9 mouse cellular contexts compared by ENCODE assay signal in the genomic region with DNA sequence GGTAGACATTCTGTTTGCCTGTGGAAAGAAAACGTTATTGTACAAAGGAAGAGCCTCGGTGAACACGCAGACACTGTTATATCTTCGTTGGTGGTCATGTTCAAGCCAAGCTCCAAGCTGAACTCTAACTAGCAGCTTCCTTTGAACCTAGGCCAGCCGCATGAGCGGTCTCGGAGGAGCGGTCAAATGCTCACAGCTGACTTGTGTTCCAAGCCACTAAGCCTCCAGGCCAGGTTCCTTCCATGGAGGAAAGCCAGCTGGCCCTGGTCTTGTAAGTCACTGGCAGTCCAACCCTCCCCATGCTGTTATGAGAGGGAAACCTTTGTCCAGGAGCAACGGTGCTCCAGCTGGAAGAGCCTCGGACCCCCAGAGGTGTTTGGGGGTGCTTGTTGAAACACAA.
DNase-seq lines count a peak whose midpoint lies in the region; ATAC-seq and TF ChIP-seq lines count a peak whose summit lies in the region.
"Had no signal": no experiment of that assay in that cellular context is flagged by ENCODE, and none has a peak within 500 bp of the region (broad histone marks: within the 10 kb centered on the region; RNA-seq: fewer than 3 reads in every experiment).

No protein-coding gene starts in this region.

- H3K4me2 ChIP-seq in lung, embryonic 16.5 days (ENCODE audit: low read depth, low read length) = no peak overlapping the region

- no peak overlapping the region for H3K9ac ChIP-seq in lung, embryonic 16.5 days (ENCODE audit: low read length)

- H3K9me3 ChIP-seq in lung, embryonic 16.5 days (ENCODE audit: control insufficient read depth, low read length) = no peaks in the 10 kb centered on the region

- WGBS in lung, embryonic 16.5 days = 42% methylated on average over 10 of the region's 10 CpGs

- no peaks in the 10 kb centered on the region for H3K27me3 ChIP-seq in lung, embryonic 16.5 days (ENCODE audit: control insufficient read depth, insufficient read depth, low read depth, low read length)

- H3K4me3 ChIP-seq in lung, embryonic 16.5 days (ENCODE audit: low read length) = no peak overlapping the region
- no peak overlapping the region for H3K4me3 ChIP-seq in layer of hippocampus, adult 2 months
- H3K4me3 ChIP-seq: myocyte had no signal

- DNase-seq in layer of hippocampus, postnatal 14 days (ENCODE audit: low spot score in 2 of 2) = peak; percentile 26 to 55
- DNase-seq in layer of hippocampus, adult 8-10 months (ENCODE audit: low spot score in 2 of 2) = no peak
- DNase-seq in cerebellum, adult 11-12 months = peak; percentile 57
- DNase-seq in heart, adult 9 months (ENCODE audit: low spot score in 2 of 2) = peak; percentile 43 to 59
- no peak for DNase-seq in layer of hippocampus, adult 2 months (ENCODE audit: low spot score in 2 of 2)
- DNase-seq in right cerebral cortex, adult 2 months (ENCODE audit: low spot score in 2 of 2) = no peak

- H3K27ac ChIP-seq in lung, embryonic 16.5 days (ENCODE audit: low read length) = peak overlapping the region; percentile 76
- H3K27ac ChIP-seq in layer of hippocampus, adult 2 months = no peak overlapping the region

- no peaks in the 10 kb centered on the region for H3K36me3 ChIP-seq in lung, embryonic 16.5 days (ENCODE audit: control insufficient read depth, insufficient read depth, low read length)

- TF ChIP-seq CTCF in layer of hippocampus, adult 2 months (conservative IDR thresholded peaks at IDR 0.05) = no peak

- H3K4me1 ChIP-seq in lung, embryonic 16.5 days (replicated peaks; ENCODE audit: control insufficient read depth, insufficient read depth, low read length) = peaks cover 17% of the 10 kb centered on the region; the same call in 1 of the 2 replicates

- peak; percentile 86 for ATAC-seq in lung, embryonic 16.5 days (ENCODE audit: low read depth)
- ATAC-seq in megakaryocyte-erythroid progenitor cell, adult 5-6 weeks (replicated peaks; ENCODE audit: low FRiP score, low TSS enrichment, poor library complexity, severe bottlenecking) = no peak

Comparison
In these comparisons a context has a peak if more than half of its experiments do, and no peak if none do; other contexts are left out.
1. DNase-seq: peak in layer of hippocampus, postnatal 14 days (2 of 2), cerebellum, adult 11-12 months (single experiment) and heart, adult 9 months (2 of 2); none in layer of hippocampus, adult 8-10 months (0 of 2), layer of hippocampus, adult 2 months (0 of 2) and right cerebral cortex, adult 2 months (0 of 2).